8 mouse cellular contexts compared by ENCODE assay signal in genomic region chr12:70679701-70680425, GRCm38 (mm10).
DNase-seq lines count a peak whose midpoint lies in the region; ATAC-seq and TF ChIP-seq lines count a peak whose summit lies in the region.

No protein-coding gene starts in this region.

- peak overlapping the region; percentile 75 for H3K27ac ChIP-seq in gastrocnemius, adult 2 months
- peak overlapping the region; percentile 27; the same call in 1 of the 2 replicates for H3K27ac ChIP-seq in hindbrain, postnatal 0 days
- H3K27ac ChIP-seq in neural tube, embryonic 13.5 days (replicated peaks), result peak overlapping the region; percentile 68

- ATAC-seq in hindbrain, postnatal 0 days, result peak; percentile 90
- ATAC-seq in neural tube, embryonic 13.5 days (ENCODE audit: low read depth), result peak; percentile 87
- ATAC-seq in granulocyte monocyte progenitor cell, adult 5-6 weeks (replicated peaks; ENCODE audit: poor library complexity, severe bottlenecking), result no peak
- ATAC-seq in cerebellum, adult (ENCODE audit: insufficient number of reproducible peaks, low FRiP score, low TSS enrichment), result no peak

- H3K27me3 ChIP-seq in hindbrain, postnatal 0 days (ENCODE audit: insufficient read depth, low read length), result no peaks in the 10 kb centered on the region
- no peaks in the 10 kb centered on the region for H3K27me3 ChIP-seq in neural tube, embryonic 13.5 days

- peak; percentile 31; the same call in 1 of the 2 replicates for TF ChIP-seq CTCF in gastrocnemius, adult 2 months (IDR thresholded peaks at IDR 0.05)
- peak; percentile 57 for TF ChIP-seq CTCF in hindbrain, postnatal 0 days (IDR thresholded peaks at IDR 0.05; ENCODE audit: low read depth)

- DNase-seq in left cerebral cortex, postnatal 14 days (ENCODE audit: low spot score in 2 of 2), result peak; percentile 34 to 82
- DNase-seq in left cerebral cortex, adult 9 months (ENCODE audit: low spot score in 2 of 2), result no peak
- DNase-seq in gastrocnemius, adult 2 months, result peak; percentile 81
- peak; percentile 82 for DNase-seq in hindbrain, postnatal 0 days (ENCODE audit: low spot score)
- no peak for DNase-seq in thymus, postnatal 0 days (ENCODE audit: low spot score)

- H3K9me3 ChIP-seq in hindbrain, postnatal 0 days (ENCODE audit: low read length), result no peaks in the 10 kb centered on the region
- H3K9me3 ChIP-seq in neural tube, embryonic 13.5 days, result no peaks in the 10 kb centered on the region

- intact Hi-C loops in left cerebral cortex, postnatal 14 days (cut with DNase I), result no loop called here
- intact Hi-C loops in gastrocnemius, adult 2 months (cut with DNase I), result loop anchor here (5.0 kb wide), 1 partner anchor 232 kb away; no protein-coding TSS in a partner anchor

- H3K4me1 ChIP-seq in hindbrain, postnatal 0 days (ENCODE audit: insufficient read depth, low read length), result peaks cover 5% of the 10 kb centered on the region; the same call in 1 of the 2 replicates
- peaks cover 15% of the 10 kb centered on the region for H3K4me1 ChIP-seq in neural tube, embryonic 13.5 days (replicated peaks)

- 51% methylated on average over 20 of the region's 20 CpGs for WGBS in hindbrain, postnatal 0 days
- 45% methylated on average over 20 of the region's 20 CpGs for WGBS in neural tube, embryonic 13.5 days

- H3K4me3 ChIP-seq in gastrocnemius, adult 2 months, result peak overlapping the region; percentile 44
- no peak overlapping the region for H3K4me3 ChIP-seq in hindbrain, postnatal 0 days (ENCODE audit: low read length)
- no peak overlapping the region for H3K4me3 ChIP-seq in neural tube, embryonic 13.5 days

- no peaks in the 10 kb centered on the region for H3K36me3 ChIP-seq in hindbrain, postnatal 0 days (ENCODE audit: insufficient read depth, low read length)
- H3K36me3 ChIP-seq in neural tube, embryonic 13.5 days, result no peaks in the 10 kb centered on the region

- no peak overlapping the region for H3K9ac ChIP-seq in hindbrain, postnatal 0 days (replicated peaks; ENCODE audit: low read length)
- H3K9ac ChIP-seq in neural tube, embryonic 13.5 days, result no peak overlapping the region

- H3K4me2 ChIP-seq in hindbrain, postnatal 0 days (ENCODE audit: low read depth, low read length), result peak overlapping the region; percentile 6; the same call in 1 of the 2 replicates
- peak overlapping the region; percentile 25 for H3K4me2 ChIP-seq in neural tube, embryonic 13.5 days

Comparison
In these comparisons a context has a peak if more than half of its experiments do, and no peak if none do; other contexts are left out.
1. DNase-seq: peak in left cerebral cortex, postnatal 14 days (2 of 2), gastrocnemius, adult 2 months (single experiment) and hindbrain, postnatal 0 days (single experiment); none in left cerebral cortex, adult 9 months (0 of 2) and thymus, postnatal 0 days (single experiment).
2. ATAC-seq: peak in hindbrain, postnatal 0 days (single experiment) and neural tube, embryonic 13.5 days (single experiment); none in granulocyte monocyte progenitor cell, adult 5-6 weeks (single experiment) and cerebellum, adult (single experiment).
3. Peak in every context shown above with its lines, with median percentiles within 50 percentile points of each other: H3K27ac ChIP-seq.